Mouse (Mus musculus): ENCODE data around the gene Acta2.

DNA sequence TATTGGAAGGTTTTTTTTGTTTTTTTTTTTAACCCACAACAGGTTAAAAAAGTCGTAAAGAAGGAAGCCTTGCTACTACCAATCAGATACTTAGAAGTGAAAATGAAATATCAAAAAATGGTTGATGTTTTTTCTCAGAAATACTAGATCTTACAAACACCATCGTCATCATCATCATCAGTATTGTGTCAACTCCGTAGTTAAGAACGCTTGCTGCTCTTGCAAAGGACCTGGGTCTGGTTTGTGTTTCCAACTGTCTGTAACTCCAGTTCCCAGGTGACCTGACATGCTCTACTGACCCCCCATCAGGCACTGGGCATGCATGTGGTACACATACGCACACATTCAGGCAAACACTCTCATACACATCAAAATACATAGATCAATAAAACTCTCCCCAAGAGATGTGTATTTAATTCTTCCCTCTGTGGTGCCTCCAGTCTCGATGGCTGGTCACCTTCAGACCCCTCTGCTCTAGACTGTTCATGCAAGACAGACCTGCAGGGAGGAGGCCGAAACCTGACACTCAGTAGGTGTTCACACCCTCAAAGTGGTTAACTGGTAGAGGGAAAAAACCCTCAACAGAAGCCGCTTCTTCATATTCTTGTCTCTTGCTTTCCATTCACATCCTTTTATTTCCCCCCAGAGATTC lies 45.3 kb downstream of the Acta2 start:
- no peak for TF ChIP-seq JUND (conservative IDR thresholded peaks at IDR 0.05; ENCODE audit: low read depth, low read length)
- no peak for TF ChIP-seq MAX (IDR thresholded peaks at IDR 0.05; ENCODE audit: low read length)
- TF ChIP-seq BHLHE40 (IDR thresholded peaks at IDR 0.05; ENCODE audit: low read depth, low read length) = no peak
- no peak for TF ChIP-seq CTCF (conservative IDR thresholded peaks at IDR 0.05 in 1 of 2, IDR thresholded peaks at IDR 0.05 in 1 of 2; ENCODE audit: low read depth in 2 of 2, low read length in 2 of 2)

All from CH12.LX (cell line).